23 mouse cellular contexts compared by ENCODE assay signal in genomic region chr8:119675457-119675856, GRCm38 (mm10). TPM values are rescaled to one million over a fixed set of nuclear protein-coding genes. Genes with fewer than 3 reads are reported as not detected.
A peak's percentile ranks its signal among the peaks of the same experiment; 100 is the strongest.
DNase-seq lines count a peak whose midpoint lies in the region; ATAC-seq lines count a peak whose summit lies in the region.
"Had no signal": no experiment of that assay in that cellular context is flagged by ENCODE, and none has a peak within 500 bp of the region (broad histone marks: within the 10 kb centered on the region; RNA-seq: fewer than 3 reads in every experiment).

No protein-coding gene starts in this region.

- ATAC-seq in hindbrain, embryonic 13.5 days (ENCODE audit: low FRiP score) = no peak
- peak; percentile 85 for ATAC-seq in midbrain, embryonic 12.5 days (ENCODE audit: low FRiP score, low read depth)
- ATAC-seq in midbrain, embryonic 16.5 days = peak; percentile 57
- ATAC-seq: forebrain, embryonic 13.5 days; forebrain, postnatal 0 days; hindbrain, embryonic 16.5 days; inflammation-experienced regulatory T-cells, adult 6 months; Patski had no signal

- peak overlapping the region; percentile 40; the same call in 1 of the 2 replicates for H3K27ac ChIP-seq in hindbrain, embryonic 10.5 days
- no peak overlapping the region for H3K27ac ChIP-seq in hindbrain, embryonic 13.5 days
- peak overlapping the region; percentile 70 for H3K27ac ChIP-seq in midbrain, embryonic 12.5 days (replicated peaks)
- no peak overlapping the region for H3K27ac ChIP-seq in midbrain, embryonic 16.5 days (ENCODE audit: low read length)
- H3K27ac ChIP-seq: embryonic facial prominence, embryonic 10.5 days; forebrain, embryonic 13.5 days; heart, adult 2 months; heart, embryonic 15.5 days had no signal

- whole genome bisulfite sequencing in hindbrain, embryonic 10.5 days = 56% methylated on average over 5 of the region's 5 CpGs
- WGBS in hindbrain, embryonic 13.5 days = 62% methylated on average over 5 of the region's 5 CpGs
- 30% methylated on average over 5 of the region's 5 CpGs for WGBS in midbrain, embryonic 12.5 days
- 27% methylated on average over 5 of the region's 5 CpGs for WGBS in midbrain, embryonic 16.5 days

- H3K9me3 ChIP-seq in hindbrain, embryonic 10.5 days = no peaks in the 10 kb centered on the region
- no peaks in the 10 kb centered on the region for H3K9me3 ChIP-seq in hindbrain, embryonic 13.5 days
- H3K9me3 ChIP-seq in midbrain, embryonic 12.5 days = no peaks in the 10 kb centered on the region
- H3K9me3 ChIP-seq in midbrain, embryonic 16.5 days (replicated peaks; ENCODE audit: control insufficient read depth, low read length, poor library complexity, severe bottlenecking) = no peaks in the 10 kb centered on the region
- H3K9me3 ChIP-seq: embryonic facial prominence, embryonic 10.5 days; forebrain, embryonic 13.5 days; heart, embryonic 15.5 days had no signal

- no peak overlapping the region for H3K9ac ChIP-seq in hindbrain, embryonic 13.5 days
- H3K9ac ChIP-seq in midbrain, embryonic 12.5 days (replicated peaks) = no peak overlapping the region
- H3K9ac ChIP-seq in midbrain, embryonic 16.5 days (ENCODE audit: low read depth, low read length) = 0 out of 2 replicates have a peak overlapping the region, but pooled peaks have one; percentile 30
- H3K9ac ChIP-seq: forebrain, embryonic 13.5 days; forebrain, postnatal 0 days; heart, embryonic 15.5 days had no signal

- no peak for DNase-seq in hindbrain, embryonic 10.5 days (ENCODE audit: low spot score)
- DNase-seq in retina, postnatal 1 day = peak; percentile 81
- DNase-seq in lung, adult 18-20 months = no peak
- DNase-seq in T-cell, adult 2 months (ENCODE audit: low spot score) = no peak
- DNase-seq in right cerebral cortex, adult 18-20 months = no peak
- DNase-seq: adrenal gland, adult 2 months; adrenal gland, postnatal 25 days; cerebellum, adult 11-12 months; cerebellum, adult 9-11 months; cerebellum, postnatal 36 days; forebrain, postnatal 0 days; heart, adult 2 months had no signal

- no peaks in the 10 kb centered on the region for H3K36me3 ChIP-seq in hindbrain, embryonic 10.5 days
- no peaks in the 10 kb centered on the region for H3K36me3 ChIP-seq in hindbrain, embryonic 13.5 days
- no peaks in the 10 kb centered on the region for H3K36me3 ChIP-seq in midbrain, embryonic 12.5 days
- no peaks in the 10 kb centered on the region for H3K36me3 ChIP-seq in midbrain, embryonic 16.5 days (ENCODE audit: control insufficient read depth, insufficient read depth, low read length)
- H3K36me3 ChIP-seq: embryonic facial prominence, embryonic 10.5 days; heart, embryonic 15.5 days had no signal

- H3K4me2 ChIP-seq in hindbrain, embryonic 13.5 days = no peak overlapping the region
- H3K4me2 ChIP-seq in midbrain, embryonic 12.5 days (replicated peaks) = no peak overlapping the region; the same call in 1 of the 2 replicates
- H3K4me2 ChIP-seq in midbrain, embryonic 16.5 days (ENCODE audit: low read length) = no peak overlapping the region
- H3K4me2 ChIP-seq: forebrain, embryonic 13.5 days; heart, embryonic 11.5 days; heart, embryonic 15.5 days had no signal

- H3K27me3 ChIP-seq in hindbrain, embryonic 10.5 days (ENCODE audit: insufficient read depth, poor library complexity, severe bottlenecking) = 0 out of 2 replicates have a peak, but pooled peaks cover 5% of the 10 kb centered on the region
- H3K27me3 ChIP-seq in hindbrain, embryonic 13.5 days = 0 out of 2 replicates have a peak, but pooled peaks cover 7% of the 10 kb centered on the region
- H3K27me3 ChIP-seq in midbrain, embryonic 12.5 days = no peaks in the 10 kb centered on the region; the same call in none of the 2 replicates
- no peaks in the 10 kb centered on the region; the same call in 1 of the 2 replicates for H3K27me3 ChIP-seq in midbrain, embryonic 16.5 days (ENCODE audit: control insufficient read depth, insufficient read depth, low read depth, low read length)

- no peak overlapping the region for H3K4me3 ChIP-seq in hindbrain, embryonic 10.5 days
- H3K4me3 ChIP-seq in hindbrain, embryonic 13.5 days = no peak overlapping the region
- H3K4me3 ChIP-seq in midbrain, embryonic 12.5 days = no peak overlapping the region
- no peak overlapping the region for H3K4me3 ChIP-seq in midbrain, embryonic 16.5 days (ENCODE audit: low read depth, low read length)
- H3K4me3 ChIP-seq: embryonic facial prominence, embryonic 10.5 days; forebrain, embryonic 13.5 days; heart, adult 2 months; heart, embryonic 15.5 days had no signal

- H3K4me1 ChIP-seq in hindbrain, embryonic 10.5 days (replicated peaks) = peaks cover 27% of the 10 kb centered on the region
- H3K4me1 ChIP-seq in hindbrain, embryonic 13.5 days (replicated peaks) = 0 out of 2 replicates have a peak, but pooled peaks cover 7% of the 10 kb centered on the region
- H3K4me1 ChIP-seq in midbrain, embryonic 12.5 days = peaks cover 15% of the 10 kb centered on the region
- no peaks in the 10 kb centered on the region; the same call in 1 of the 2 replicates for H3K4me1 ChIP-seq in midbrain, embryonic 16.5 days (ENCODE audit: control insufficient read depth, insufficient read depth, low read length)

RNA-seq across cellular contexts. Expression of gene Wfdc1, which starts 9.3 kb away (rescaled TPM):
- polyA plus RNA-seq in hindbrain, embryonic 10.5 days (2016; fragmentation: Nextera tagmentation; extraction: Ambion mirVana) = 9.6 and 11.6 TPM in 2 replicates
- 3.3 and 3.5 TPM in 2 replicates for polyA plus RNA-seq in hindbrain, embryonic 13.5 days (2015; fragmentation: Nextera tagmentation; extraction: Ambion mirVana)
- 2.4 and 3.1 TPM in 2 replicates for polyA plus RNA-seq in midbrain, embryonic 12.5 days (2016; fragmentation: Nextera tagmentation; extraction: Ambion mirVana)
- 6.0 and 6.3 TPM in 2 replicates for polyA plus RNA-seq in midbrain, embryonic 16.5 days (2015; fragmentation: Nextera tagmentation; extraction: Ambion mirVana)
- polyA plus RNA-seq: inflammation-experienced regulatory T-cells, adult 6 months; Patski had no signal

RNA-seq across cellular contexts. Expression of gene Atp2c2, which starts 24.4 kb away (rescaled TPM):
- 1.4 TPM in 2 replicates for polyA plus RNA-seq in hindbrain, embryonic 10.5 days (2016; fragmentation: Nextera tagmentation; extraction: Ambion mirVana)
- polyA plus RNA-seq in hindbrain, embryonic 13.5 days (2015; fragmentation: Nextera tagmentation; extraction: Ambion mirVana) = 0.21 TPM in 1 of 2 replicates, not detected in the other
- 0.47 and 0.64 TPM in 2 replicates for polyA plus RNA-seq in midbrain, embryonic 12.5 days (2016; fragmentation: Nextera tagmentation; extraction: Ambion mirVana)
- polyA plus RNA-seq in midbrain, embryonic 16.5 days (2015; fragmentation: Nextera tagmentation; extraction: Ambion mirVana) = 0.18 and 0.20 TPM in 2 replicates
- polyA plus RNA-seq: adrenal gland, adult 2 months; forebrain, embryonic 13.5 days; inflammation-experienced regulatory T-cells, adult 6 months had no signal

RNA-seq across cellular contexts. Expression of gene Kcng4, which starts 40.0 kb away (rescaled TPM):
- 0.16 and 0.29 TPM in 2 replicates for polyA plus RNA-seq in hindbrain, embryonic 10.5 days (2016; fragmentation: Nextera tagmentation; extraction: Ambion mirVana)
- 0.09 TPM in 1 of 2 replicates, not detected in the other for polyA plus RNA-seq in hindbrain, embryonic 13.5 days (2015; fragmentation: Nextera tagmentation; extraction: Ambion mirVana)
- 0.26 TPM in 1 of 2 replicates, not detected in the other for polyA plus RNA-seq in midbrain, embryonic 12.5 days (2016; fragmentation: Nextera tagmentation; extraction: Ambion mirVana)
- 0.26 and 1.6 TPM in 2 replicates for polyA plus RNA-seq in midbrain, embryonic 16.5 days (2015; fragmentation: Nextera tagmentation; extraction: Ambion mirVana)
- polyA plus RNA-seq: heart, embryonic 11.5 days; heart, embryonic 15.5 days; hindbrain, embryonic 11.5 days; inflammation-experienced regulatory T-cells, adult 6 months had no signal

Comparison
In these comparisons a context has a peak if more than half of its experiments do, and no peak if none do; other contexts are left out.
1. H3K27ac ChIP-seq: peak in hindbrain, embryonic 10.5 days (single experiment) and midbrain, embryonic 12.5 days (single experiment); none in hindbrain, embryonic 13.5 days (single experiment) and midbrain, embryonic 16.5 days (single experiment).